Mouse (Mus musculus): ENCODE measurements around the gene Spast. TPM values are rescaled to one million over a fixed set of nuclear protein-coding genes. Genes with fewer than 3 reads are reported as not detected.

Gene Spast
- polyA plus RNA-seq (2017; shearing (Covaris generic)): 5.0 TPM

DNA sequence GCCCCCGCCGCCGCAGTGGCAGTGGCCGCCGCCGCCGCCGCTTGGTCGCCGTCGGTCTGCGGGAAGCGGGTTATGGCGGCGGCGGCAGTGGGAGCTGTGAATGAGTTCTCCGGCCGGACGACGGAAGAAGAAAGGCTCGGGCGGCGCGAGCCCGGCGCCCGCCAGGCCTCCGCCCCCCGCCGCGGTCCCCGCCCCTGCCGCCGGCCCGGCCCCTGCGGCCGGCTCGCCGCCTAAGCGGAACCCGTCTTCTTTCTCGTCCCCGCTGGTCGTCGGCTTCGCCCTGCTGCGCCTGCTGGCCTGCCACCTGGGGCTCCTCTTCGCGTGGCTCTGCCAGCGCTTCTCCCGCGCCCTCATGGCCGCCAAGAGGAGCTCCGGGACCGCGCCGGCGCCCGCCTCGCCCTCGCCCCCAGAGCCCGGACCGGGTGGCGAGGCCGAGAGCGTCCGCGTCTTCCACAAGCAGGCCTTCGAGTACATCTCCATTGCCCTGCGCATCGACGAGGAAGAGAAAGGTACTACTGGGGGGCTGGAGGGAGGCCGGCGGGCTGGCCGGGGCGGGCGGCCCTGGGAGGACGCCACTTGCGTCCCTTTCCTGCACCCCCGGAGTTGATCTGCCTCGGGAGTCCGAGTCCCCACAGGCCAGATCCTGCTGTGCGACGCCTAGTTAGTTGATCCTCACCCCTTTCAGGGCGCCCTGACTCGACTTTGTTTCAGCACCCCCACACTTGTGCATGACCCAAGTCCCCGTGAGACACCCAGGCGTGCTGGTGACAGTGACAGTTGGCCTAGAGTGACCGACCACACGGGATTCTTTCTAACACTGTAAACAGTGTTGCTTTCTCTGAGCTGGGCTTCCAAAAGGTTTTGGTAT lies at the start of gene Spast:
Gene Spast, plus strand, starts transcription at position 51 of the 868 bp plus-strand sequence.

DNA sequence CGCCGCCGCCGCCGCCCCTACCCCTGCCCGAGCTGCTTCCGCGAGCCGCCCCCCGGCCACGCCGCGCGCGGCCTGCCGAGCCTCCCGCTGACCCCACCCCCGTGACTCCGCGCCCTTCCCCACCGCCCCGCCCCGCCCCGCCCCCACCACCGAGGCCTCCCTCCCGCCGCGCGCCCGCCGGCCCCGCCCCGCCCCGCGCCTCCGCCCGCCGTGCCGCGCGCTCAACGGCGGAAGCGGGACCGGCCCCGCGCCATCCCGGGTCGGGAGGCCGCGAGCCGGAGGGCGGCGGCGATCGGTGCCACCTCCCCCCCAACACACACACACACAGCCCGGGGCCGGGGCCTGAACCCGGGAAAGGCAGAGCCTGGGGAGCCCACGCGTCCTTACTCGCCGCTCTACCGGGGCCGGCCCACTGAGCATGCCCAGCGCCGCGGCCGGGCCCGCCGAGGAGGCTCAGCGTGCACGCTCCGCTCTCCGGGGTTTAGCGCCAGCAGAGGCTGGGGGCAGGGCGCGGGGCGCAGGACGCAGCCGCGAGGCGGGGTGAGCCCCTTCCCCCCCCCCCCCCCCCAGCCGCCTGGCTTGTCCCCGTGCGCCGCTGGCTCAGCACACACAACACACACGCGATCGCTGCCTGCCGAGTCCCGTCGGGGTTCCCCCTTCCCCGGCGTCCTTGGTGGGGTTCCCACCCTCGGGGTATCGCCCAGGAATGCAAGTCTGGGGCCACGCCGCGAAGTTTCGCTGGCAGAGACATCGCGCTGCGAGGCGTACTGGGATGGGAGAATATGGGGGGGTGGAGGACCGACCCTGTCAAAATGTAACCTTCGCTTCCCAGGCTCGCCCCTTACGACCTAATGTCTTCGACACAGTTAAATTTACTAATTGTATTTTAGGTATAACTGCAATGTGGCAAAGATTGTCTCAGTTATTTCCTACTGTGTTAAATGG lies 43.5 kb upstream of the Spast start, which contains the start of gene Memo1:
Gene Memo1, minus strand, starts transcription at position 496 of the 945 bp plus-strand sequence.

DNA sequence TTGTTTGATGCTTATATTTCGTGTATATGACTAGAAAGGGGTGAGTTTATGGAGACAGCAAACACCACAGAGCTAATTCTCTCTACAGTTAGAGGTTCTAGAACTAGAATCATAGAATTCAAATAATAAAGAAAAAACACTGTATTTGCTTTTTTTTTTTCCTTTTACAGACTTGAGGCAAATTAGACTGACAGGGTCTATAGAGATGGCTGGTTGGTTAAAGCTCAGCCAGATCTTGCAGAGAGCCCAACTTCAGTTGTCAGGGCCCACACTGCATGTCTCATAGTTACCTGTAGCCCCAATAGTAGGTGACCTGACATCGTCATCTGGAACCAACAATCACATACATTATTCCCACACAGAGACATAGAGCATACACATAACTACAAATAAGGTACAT lies 14.9 kb upstream of the Spast start, which contains the start of gene Dpy30:
Gene Dpy30, minus strand, starts transcription at position 101 of the 400 bp plus-strand sequence.

DNA sequence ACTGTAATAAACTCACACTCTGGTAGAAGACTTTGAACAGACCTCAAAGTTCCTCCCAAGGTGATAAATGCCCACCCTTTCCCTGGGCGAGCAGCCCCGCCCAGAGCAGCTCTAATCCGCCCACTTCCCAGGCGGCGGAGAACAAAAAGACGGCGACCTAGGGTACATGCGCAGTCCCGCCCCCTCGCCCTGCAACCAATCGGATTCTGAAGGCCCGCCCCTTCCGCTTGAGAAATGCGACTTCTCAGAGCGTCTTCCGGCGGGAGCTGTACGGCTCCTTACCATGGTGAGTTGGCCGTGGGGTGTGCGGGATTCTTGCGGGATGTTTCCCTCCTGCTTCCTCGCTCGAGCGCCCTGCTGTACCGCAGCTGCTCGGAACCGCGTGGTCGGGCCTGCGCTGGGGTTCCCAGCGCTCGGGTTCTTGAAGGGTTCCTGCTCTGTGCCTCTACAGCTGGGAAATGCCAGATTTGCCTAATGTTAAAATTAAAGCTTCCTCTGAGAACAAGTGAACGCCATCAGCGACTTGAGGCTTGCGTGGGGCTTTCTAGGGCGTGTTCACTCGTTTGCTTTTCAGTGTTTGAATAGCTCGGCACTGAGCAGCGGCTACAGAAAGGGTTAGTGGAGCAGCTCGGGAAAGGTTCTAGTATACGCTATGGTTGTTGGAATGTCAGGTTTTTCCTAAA lies 56.7 kb downstream of the Spast start, which contains the start of gene Slc30a6:
Gene Slc30a6, plus strand, starts transcription at position 226 of the 683 bp plus-strand sequence.

Other genes starting within 250 kb of the Spast start
- 46.1 TPM for gene Memo1, start 43.5 kb upstream of the Spast start, polyA plus RNA-seq (2017; shearing (Covaris generic))
- 128 TPM for gene Dpy30, start 15.0 kb upstream of the Spast start, polyA plus RNA-seq (2017; shearing (Covaris generic))
- 44.5 TPM for gene Slc30a6, start 56.6 kb downstream of the Spast start, polyA plus RNA-seq (2017; shearing (Covaris generic))
- gene Nlrc4, start 120.2 kb downstream of the Spast start, polyA plus RNA-seq (2017; shearing (Covaris generic)): 1.2 TPM
- 13.5 TPM for gene Yipf4, start 150.5 kb downstream of the Spast start, polyA plus RNA-seq (2017; shearing (Covaris generic))
- gene Birc6, start 189.3 kb downstream of the Spast start, polyA plus RNA-seq (2017; shearing (Covaris generic)): 41.2 TPM